Mouse (Mus musculus): ENCODE data around the gene Las1l. TPM values are rescaled to one million over a fixed set of nuclear protein-coding genes. Genes with fewer than 3 reads are reported as not detected.

Las1l gene
- polyA plus RNA-seq, 1 experiment from 2014 or later = 36.6 TPM

Other genes starting within 250 kb of the Las1l start
- gene Zc3h12b, start 245.3 kb downstream of the Las1l start, polyA plus RNA-seq (2014; fragmentation: Nextera tagmentation; extraction: Ambion mirVana) = 3.0 and 5.3 TPM in 2 replicates
- 87.3 and 92.4 TPM in 2 replicates for gene Msn, start 139.1 kb upstream of the Las1l start, polyA plus RNA-seq (2014; fragmentation: Nextera tagmentation; extraction: Ambion mirVana)

Measured in stomach, embryonic 14.5 days (tissue).